Mouse (Mus musculus) neural tube, embryonic 12.5 days (tissue): ENCODE results near the gene Olfr984. TPM values are rescaled to one million over a fixed set of nuclear protein-coding genes. Genes with fewer than 3 reads are reported as not detected.

Experiments used
- ATAC-seq: fragments of 200-750 bp; cut with Nextera tagmentation; 2 replicates; pipeline ENCODE4 v1.8.0; 2017; ENCODE audit warnings: low read depth, mild to moderate bottlenecking, moderate TSS enrichment, moderate library complexity; ENCODE audit not compliant: low FRiP score
- H3K27ac ChIP-seq: fragments of 300-500 bp; sonication (generic); 2 replicates; pipeline ENCODE4 v1.5.1; 2016
- H3K27me3 ChIP-seq: fragments of 300-500 bp; sonication (generic); replicated peaks from 2 replicates; pipeline ENCODE4 v1.6.1; 2016; ENCODE audit warnings: mild to moderate bottlenecking
- H3K36me3 ChIP-seq: fragments of 300-500 bp; sonication (generic); 2 replicates; pipeline ENCODE4 v1.6.1; 2016; ENCODE audit warnings: mild to moderate bottlenecking
- H3K4me1 ChIP-seq: fragments of 300-500 bp; sonication (generic); 2 replicates; pipeline ENCODE4 v1.6.1; 2016
- H3K4me2 ChIP-seq: fragments of 300-500 bp; sonication (generic); replicated peaks from 2 replicates; pipeline ENCODE4 v1.6.1; 2016; ENCODE audit warnings: mild to moderate bottlenecking
- H3K4me3 ChIP-seq: fragments of 300-500 bp; sonication (generic); 2 replicates; pipeline ENCODE4 v1.5.1; 2016
- H3K9ac ChIP-seq: fragments of 300-500 bp; sonication (generic); 2 replicates; pipeline ENCODE4 v1.6.1; 2016; ENCODE audit warnings: mild to moderate bottlenecking
- H3K9me3 ChIP-seq: fragments of 300-500 bp; sonication (generic); 2 replicates; pipeline ENCODE4 v1.6.1; 2016; ENCODE audit warnings: mild to moderate bottlenecking
- WGBS: fragments of 180-500 bp; shearing (Covaris S2); methylation state at CpG from one replicate; pipeline ENCODE4 v1.1.7; 2016; 5-methylcytosine and 5-hydroxymethylcytosine counted together
- polyA plus RNA-seq: library from polyadenylated mRNA; unstranded; fragments of >200 nt; fragmentation: Nextera tagmentation; extraction: Ambion mirVana; gene quantifications from 2 replicates; pipeline ENCODE4 v1.2.1, GENCODE M21; 2016

The Olfr984 gene
- not detected in 2 replicates for polyA plus RNA-seq

- Histone ChIP-seq H3K4me1 (no peaks in the 10 kb centered on the region), H3K4me3 (no peak within 1 kb of the TSS), H3K9me3 (no peaks in the 10 kb centered on the region), H3K36me3 (no peaks in the 10 kb centered on the region), H3K27ac (no peak within 1 kb of the TSS), H3K27me3 (no peaks in the 10 kb centered on the region), H3K9ac (no peak within 1 kb of the TSS), H3K4me2 (no peak within 1 kb of the TSS)
- WGBS: 87% methylated on average over 2 of the region's 2 CpGs
- no peak for ATAC-seq
Observed at GRCm38 (mm10) chr9:40114106-40114505, at the start of gene Olfr984. Olfr984 (minus strand) TSS chr9:40114206.

- Histone ChIP-seq H3K36me3 (no peaks in the 10 kb centered on the region), H3K4me3 (no peak overlapping the region), H3K27ac (no peak overlapping the region), H3K9me3 (no peaks in the 10 kb centered on the region), H3K27me3 (no peaks in the 10 kb centered on the region), H3K4me2 (no peak overlapping the region), H3K9ac (no peak overlapping the region), H3K4me1 (no peaks in the 10 kb centered on the region)
- 77% methylated on average over 4 of the region's 4 CpGs for WGBS
- no peak for ATAC-seq
Observed at GRCm38 (mm10) chr9:40155118-40155644, 41.2 kb upstream of the Olfr984 start.

- no peak overlapping the region for H3K4me2 ChIP-seq
- H3K9ac ChIP-seq: no peak overlapping the region
- no peaks in the 10 kb centered on the region for H3K4me1 ChIP-seq
- no peak for ATAC-seq
- no peaks in the 10 kb centered on the region for H3K36me3 ChIP-seq
- H3K27ac ChIP-seq: no peak overlapping the region
- no peaks in the 10 kb centered on the region for H3K9me3 ChIP-seq
- 62% methylated on average over 1 of the region's 1 CpGs for WGBS
- H3K4me3 ChIP-seq: no peak overlapping the region
- H3K27me3 ChIP-seq: no peaks in the 10 kb centered on the region
Observed at GRCm38 (mm10) chr9:40141544-40141943, 27.5 kb upstream of the Olfr984 start.

- H3K27ac ChIP-seq: no peak overlapping the region
- no peaks in the 10 kb centered on the region for H3K4me1 ChIP-seq
- no peaks in the 10 kb centered on the region for H3K9me3 ChIP-seq
- no peak overlapping the region for H3K4me3 ChIP-seq
- 63% methylated on average over 4 of the region's 4 CpGs for WGBS
- H3K36me3 ChIP-seq: no peaks in the 10 kb centered on the region
- no peak overlapping the region for H3K4me2 ChIP-seq
- H3K9ac ChIP-seq: no peak overlapping the region
- H3K27me3 ChIP-seq: no peaks in the 10 kb centered on the region
- ATAC-seq: no peak
Observed at GRCm38 (mm10) chr9:40139484-40139883, 25.5 kb upstream of the Olfr984 start.

GRCm38 (mm10) chr9:40136987-40137688, 23.1 kb upstream of the Olfr984 start:
- Histone ChIP-seq H3K4me1 (no peaks in the 10 kb centered on the region), H3K9me3 (no peaks in the 10 kb centered on the region), H3K9ac (no peak overlapping the region), H3K36me3 (no peaks in the 10 kb centered on the region), H3K4me2 (no peak overlapping the region), H3K4me3 (no peak overlapping the region), H3K27ac (no peak overlapping the region), H3K27me3 (no peaks in the 10 kb centered on the region)
- 84% methylated on average over 6 of the region's 6 CpGs for WGBS
- ATAC-seq: no peak

GRCm38 (mm10) chr9:40130556-40130955, 16.6 kb upstream of the Olfr984 start:
- H3K9me3 ChIP-seq: no peaks in the 10 kb centered on the region
- H3K9ac ChIP-seq: no peak overlapping the region
- no peak overlapping the region for H3K4me2 ChIP-seq
- H3K4me3 ChIP-seq: no peak overlapping the region
- H3K36me3 ChIP-seq: no peaks in the 10 kb centered on the region
- no peaks in the 10 kb centered on the region for H3K4me1 ChIP-seq
- 91% methylated on average over 1 of the region's 1 CpGs for WGBS
- no peak overlapping the region for H3K27ac ChIP-seq
- no peaks in the 10 kb centered on the region for H3K27me3 ChIP-seq
- no peak for ATAC-seq

GRCm38 (mm10) chr9:40130084-40130483, 16.1 kb upstream of the Olfr984 start, which contains the start of gene Olfr985:
Olfr985 (minus strand) TSS chr9:40130184.
- Histone ChIP-seq H3K4me3 (no peak within 1 kb of the TSS), H3K36me3 (no peaks in the 10 kb centered on the region), H3K9ac (no peak within 1 kb of the TSS), H3K27ac (no peak within 1 kb of the TSS), H3K4me1 (no peaks in the 10 kb centered on the region), H3K4me2 (no peak within 1 kb of the TSS), H3K9me3 (no peaks in the 10 kb centered on the region), H3K27me3 (no peaks in the 10 kb centered on the region)
- ATAC-seq: no peak
- 85% methylated on average over 1 of the region's 1 CpGs for WGBS

- no peaks in the 10 kb centered on the region for H3K36me3 ChIP-seq
- H3K4me1 ChIP-seq: no peaks in the 10 kb centered on the region
- no peak overlapping the region for H3K27ac ChIP-seq
- WGBS: 88% methylated on average over 5 of the region's 5 CpGs
- H3K4me2 ChIP-seq: no peak overlapping the region
- H3K27me3 ChIP-seq: no peaks in the 10 kb centered on the region
- no peak for ATAC-seq
- no peak overlapping the region for H3K4me3 ChIP-seq
- H3K9me3 ChIP-seq: no peaks in the 10 kb centered on the region
- H3K9ac ChIP-seq: no peak overlapping the region
Observed at GRCm38 (mm10) chr9:40117287-40117659, 3.3 kb upstream of the Olfr984 start.

- no peak overlapping the region for H3K4me2 ChIP-seq
- no peak overlapping the region for H3K27ac ChIP-seq
- H3K36me3 ChIP-seq: no peaks in the 10 kb centered on the region
- no peak overlapping the region for H3K4me3 ChIP-seq
- no peaks in the 10 kb centered on the region for H3K9me3 ChIP-seq
- 69% methylated on average over 10 of the region's 10 CpGs for WGBS
- no peak for ATAC-seq
- H3K9ac ChIP-seq: no peak overlapping the region
- H3K27me3 ChIP-seq: no peaks in the 10 kb centered on the region
- H3K4me1 ChIP-seq: no peaks in the 10 kb centered on the region
Observed at GRCm38 (mm10) chr9:40116645-40117286, 2.8 kb upstream of the Olfr984 start.

- H3K27ac ChIP-seq: no peak overlapping the region
- H3K9ac ChIP-seq: no peak overlapping the region
- no peaks in the 10 kb centered on the region for H3K36me3 ChIP-seq
- 72% methylated on average over 3 of the region's 3 CpGs for WGBS
- no peak for ATAC-seq
- H3K4me2 ChIP-seq: no peak overlapping the region
- no peaks in the 10 kb centered on the region for H3K4me1 ChIP-seq
- no peak overlapping the region for H3K4me3 ChIP-seq
- no peaks in the 10 kb centered on the region for H3K9me3 ChIP-seq
- H3K27me3 ChIP-seq: no peaks in the 10 kb centered on the region
Observed at GRCm38 (mm10) chr9:40094769-40095168, 19.2 kb downstream of the Olfr984 start.

- Histone ChIP-seq H3K27me3 (no peaks in the 10 kb centered on the region), H3K4me3 (no peak within 1 kb of the TSS), H3K9me3 (no peaks in the 10 kb centered on the region), H3K27ac (no peak within 1 kb of the TSS), H3K4me1 (no peaks in the 10 kb centered on the region), H3K36me3 (no peaks in the 10 kb centered on the region), H3K4me2 (no peak within 1 kb of the TSS), H3K9ac (no peak within 1 kb of the TSS)
- no peak for ATAC-seq
- 89% methylated on average over 2 of the region's 2 CpGs for WGBS
Observed at GRCm38 (mm10) chr9:40093495-40093894, 20.5 kb downstream of the Olfr984 start, which contains the start of gene Olfr983. Olfr983 (minus strand) TSS chr9:40093595.

- no peak for ATAC-seq
- H3K4me1 ChIP-seq: no peaks in the 10 kb centered on the region
- H3K4me2 ChIP-seq: no peak within 1 kb of the TSS
- no peaks in the 10 kb centered on the region for H3K36me3 ChIP-seq
- no peaks in the 10 kb centered on the region for H3K27me3 ChIP-seq
- H3K9me3 ChIP-seq: no peaks in the 10 kb centered on the region
- no peak within 1 kb of the TSS for H3K4me3 ChIP-seq
- H3K27ac ChIP-seq: no peak within 1 kb of the TSS
- H3K9ac ChIP-seq: no peak within 1 kb of the TSS
- WGBS: 89% methylated on average over 2 of the region's 2 CpGs
Observed at GRCm38 (mm10) chr9:40073529-40073928, 40.5 kb downstream of the Olfr984 start, which contains the start of gene Olfr982. Olfr982 (plus strand) TSS chr9:40073829.
